Mouse (Mus musculus) liver, embryonic 14.5 days (tissue): Measurements from ENCODE around the gene Ifngr2.

Experiments used
- CTCF ChIP-seq: IDR thresholded peaks from 2 replicates; pipeline ENCODE4 v1.5.1; 2016; ENCODE audit warnings: antibody characterized with exemption, low read depth, control low read depth
- EP300 ChIP-seq: IDR thresholded peaks from 2 replicates; pipeline ENCODE4 v1.6.1; 2016; ENCODE audit warnings: antibody characterized with exemption, low read depth

GRCm38 (mm10) chr16:91548996-91549395 lies 2.1 kb downstream of the Ifngr2 start:
- no peak for TF ChIP-seq CTCF
- no peak for TF ChIP-seq EP300
